Mouse (Mus musculus): ENCODE measurements around the gene Rarres1. TPM values are rescaled to one million over a fixed set of nuclear protein-coding genes. Genes with fewer than 3 reads are reported as not detected.

Gene Rarres1
- polyA plus RNA-seq (2014; fragmentation: Illumina TruSeq; extraction: RNeasy Lipid Tissue Mini Kit (QIAGEN cat#74804); ENCODE audit: low read depth, low replicate concordance): 15.8 TPM

GRCm38 (mm10) chr3:67515274-67515801 is at the start of gene Rarres1:
Rarres1 (minus strand) TSS chr3:67515523.

DNA sequence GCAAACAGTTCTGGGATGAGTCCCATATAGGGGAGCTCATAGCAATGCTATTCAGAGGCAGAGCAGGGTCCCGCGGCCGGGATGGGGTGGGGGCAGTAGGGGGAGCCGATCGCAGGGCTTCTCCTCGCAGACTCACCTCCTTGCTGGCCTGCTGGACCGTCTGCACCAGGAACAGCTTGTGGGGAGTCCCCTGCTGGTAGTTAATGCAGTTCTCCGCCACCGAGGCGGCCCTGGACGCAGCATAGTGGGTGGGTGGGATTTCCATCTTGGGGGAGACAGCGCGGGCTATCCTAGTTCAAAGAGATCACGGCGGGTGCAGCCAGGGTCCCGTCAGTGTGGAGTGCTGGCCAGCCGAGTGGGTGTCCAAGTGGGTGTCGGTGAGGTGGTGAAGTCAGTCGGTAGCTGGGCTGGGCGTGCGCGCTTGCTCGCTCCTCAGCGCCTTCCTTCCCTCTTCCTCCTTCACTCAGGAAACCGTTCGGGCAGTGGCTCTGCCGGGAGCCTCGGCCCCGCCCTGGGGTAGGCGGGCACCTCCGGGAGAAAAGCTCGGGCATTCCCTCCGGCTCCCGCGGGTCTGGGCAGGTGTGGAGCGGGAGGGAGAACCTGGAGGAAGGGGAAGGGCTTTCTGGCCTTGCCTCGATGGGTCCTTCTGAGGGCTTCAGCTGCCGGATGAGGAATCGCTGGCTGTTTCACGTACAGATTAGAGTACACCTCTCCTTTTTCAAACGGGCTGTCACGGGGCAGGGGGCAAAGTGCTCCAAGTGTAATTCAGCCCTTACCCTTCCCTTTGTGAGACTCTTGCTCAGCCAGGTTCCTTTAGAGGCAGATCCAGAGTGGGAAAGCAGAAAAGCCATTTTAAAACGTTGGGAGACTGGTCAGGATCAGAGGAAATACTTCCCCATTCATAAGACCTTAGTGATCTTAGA is 51.6 kb downstream of the Rarres1 start, which contains the start of gene Lxn:
Gene Lxn, minus strand, starts transcription at position 477 of the 923 bp plus-strand sequence.

GRCm38 (mm10) chr3:67429999-67430380 is 85.3 kb downstream of the Rarres1 start, which contains the start of gene Gfm1:
Gfm1 (plus strand) TSS chr3:67430096.

Other genes with a start within 250 kb of the Rarres1 start
- gene Mlf1, start 141.4 kb downstream of the Rarres1 start, polyA plus RNA-seq (2014; fragmentation: Illumina TruSeq; extraction: RNeasy Lipid Tissue Mini Kit (QIAGEN cat#74804); ENCODE audit: low read depth, low replicate concordance): 23.6 TPM
- not detected for gene Gm17402, start 140.4 kb downstream of the Rarres1 start, polyA plus RNA-seq (2014; fragmentation: Illumina TruSeq; extraction: RNeasy Lipid Tissue Mini Kit (QIAGEN cat#74804); ENCODE audit: low read depth, low replicate concordance)
- 27.8 TPM for gene Gfm1, start 85.4 kb downstream of the Rarres1 start, polyA plus RNA-seq (2014; fragmentation: Illumina TruSeq; extraction: RNeasy Lipid Tissue Mini Kit (QIAGEN cat#74804); ENCODE audit: low read depth, low replicate concordance)
- gene Lxn, start 51.6 kb downstream of the Rarres1 start, polyA plus RNA-seq (2014; fragmentation: Illumina TruSeq; extraction: RNeasy Lipid Tissue Mini Kit (QIAGEN cat#74804); ENCODE audit: low read depth, low replicate concordance): 14.8 TPM
- 50.2 TPM for gene Mfsd1, start 67.2 kb upstream of the Rarres1 start, polyA plus RNA-seq (2014; fragmentation: Illumina TruSeq; extraction: RNeasy Lipid Tissue Mini Kit (QIAGEN cat#74804); ENCODE audit: low read depth, low replicate concordance)

Measured in adipose tissue, adult 10 weeks (tissue).